Mouse (Mus musculus): ENCODE data around the gene Olfr204.
"Not testable (repeated sequence)": the region's sequence is repeated elsewhere in the genome, so short reads cannot be mapped to it uniquely, and the experiment has no call there.

GRCm38 (mm10) chr16:59287576-59287975 lies 30.5 kb downstream of the Olfr204 start:
- not testable (repeated sequence) for TF ChIP-seq CTCF (IDR thresholded peaks at IDR 0.05; ENCODE audit: control insufficient read depth, insufficient read depth, insufficient read length); MAX (IDR thresholded peaks at IDR 0.05); USF1 (IDR thresholded peaks at IDR 0.05; ENCODE audit: low read depth); MYOD1 (IDR thresholded peaks at IDR 0.05; ENCODE audit: control insufficient read depth, insufficient read length, low read depth); FOSL1 (IDR thresholded peaks at IDR 0.05; ENCODE audit: insufficient read depth, low read length, poor library complexity, severe bottlenecking); MYOG (IDR thresholded peaks at IDR 0.05; ENCODE audit: control insufficient read depth, extremely low read depth, insufficient read length)
